Mouse (Mus musculus): ENCODE data around the gene Ccdc27.
A peak's percentile ranks its signal among the peaks of the same experiment; 100 is the strongest.

The Ccdc27 gene

DNA sequence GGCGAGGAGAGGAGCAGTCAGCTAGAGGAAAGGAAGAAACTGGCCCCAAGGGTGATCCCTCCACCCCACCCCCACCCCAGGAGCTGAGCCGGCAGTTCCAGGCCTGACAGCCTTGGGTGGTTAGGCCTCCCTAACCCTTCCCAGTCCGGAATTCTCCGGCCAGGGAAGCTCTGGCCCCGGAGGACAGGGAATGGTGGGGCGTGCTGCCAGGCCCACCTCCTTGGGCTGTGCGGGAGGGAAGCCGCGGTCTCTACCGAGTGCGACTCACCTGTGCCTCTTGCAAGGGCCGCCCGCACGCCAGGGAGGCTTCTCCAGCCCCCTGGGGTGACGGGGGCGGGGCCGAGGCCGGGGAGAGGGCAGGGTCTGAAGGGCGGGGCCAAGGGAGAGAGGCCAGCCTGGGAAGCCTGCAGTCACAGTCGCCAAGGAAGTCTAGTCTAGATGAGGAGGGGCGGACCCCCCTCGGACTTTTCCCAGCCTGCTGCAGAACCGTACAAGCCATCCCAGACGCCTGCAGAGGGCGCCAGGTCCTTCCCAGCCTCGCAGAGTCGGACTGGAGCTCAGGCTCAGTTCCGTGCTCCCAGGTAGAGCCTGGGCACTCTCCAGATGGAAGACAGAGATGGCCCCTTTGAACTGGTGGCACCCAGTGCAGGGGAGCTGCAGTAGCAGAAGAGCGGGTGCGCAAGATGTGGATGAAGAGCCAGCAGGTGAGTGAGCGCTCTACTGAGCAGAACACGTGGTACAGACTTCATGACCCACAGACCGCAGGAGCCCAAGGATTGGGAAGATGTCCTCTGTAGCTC, 16.6 kb downstream of the Ccdc27 start, which contains the start of gene Smim1:
Gene Smim1 (minus strand): TSS at position 590 of the 800 bp plus-strand sequence.
- peak; percentile 48 to 68 for DNase-seq (ENCODE audit: low spot score in 2 of 2)

DNA sequence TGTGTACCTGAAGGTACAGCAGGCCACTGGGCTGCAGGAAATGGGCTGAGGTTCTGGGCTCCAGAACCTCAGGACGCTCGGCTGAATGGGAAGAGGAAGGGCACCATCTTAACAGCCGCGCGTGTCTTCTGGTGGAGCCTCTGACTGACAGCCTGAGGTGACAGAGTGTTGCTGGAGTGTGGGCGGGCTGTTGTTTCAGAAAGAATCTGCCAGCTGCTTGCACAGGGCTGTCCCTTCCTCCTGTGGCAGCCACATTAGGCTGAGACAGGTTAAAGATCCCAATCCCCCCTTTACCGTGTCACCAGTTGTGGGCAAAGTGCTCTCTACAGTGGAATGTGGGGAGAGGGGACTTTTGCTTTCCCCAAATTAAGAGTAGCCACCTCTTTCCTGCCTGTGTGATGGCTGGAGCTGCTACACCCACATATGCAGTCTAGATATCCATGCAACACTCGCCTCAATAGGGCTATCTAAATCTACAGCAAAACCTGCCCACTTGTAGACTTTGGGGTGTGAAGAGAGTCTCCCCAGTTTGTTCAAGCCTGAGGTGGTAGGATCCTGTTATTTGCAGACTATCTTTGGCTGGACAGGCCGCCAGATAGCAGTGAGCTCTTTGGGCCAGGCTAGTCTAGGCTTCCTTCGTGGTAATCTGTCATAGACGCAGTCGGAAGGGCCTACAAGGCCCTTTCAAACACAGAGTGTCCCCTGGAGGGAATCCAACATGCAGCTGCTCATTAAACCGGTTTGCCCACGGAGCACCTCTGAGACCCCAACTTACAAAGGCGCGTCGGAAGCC, 17.6 kb downstream of the Ccdc27 start:
- peak; percentile 54 to 63 for DNase-seq (ENCODE audit: low spot score in 2 of 2)

DNA sequence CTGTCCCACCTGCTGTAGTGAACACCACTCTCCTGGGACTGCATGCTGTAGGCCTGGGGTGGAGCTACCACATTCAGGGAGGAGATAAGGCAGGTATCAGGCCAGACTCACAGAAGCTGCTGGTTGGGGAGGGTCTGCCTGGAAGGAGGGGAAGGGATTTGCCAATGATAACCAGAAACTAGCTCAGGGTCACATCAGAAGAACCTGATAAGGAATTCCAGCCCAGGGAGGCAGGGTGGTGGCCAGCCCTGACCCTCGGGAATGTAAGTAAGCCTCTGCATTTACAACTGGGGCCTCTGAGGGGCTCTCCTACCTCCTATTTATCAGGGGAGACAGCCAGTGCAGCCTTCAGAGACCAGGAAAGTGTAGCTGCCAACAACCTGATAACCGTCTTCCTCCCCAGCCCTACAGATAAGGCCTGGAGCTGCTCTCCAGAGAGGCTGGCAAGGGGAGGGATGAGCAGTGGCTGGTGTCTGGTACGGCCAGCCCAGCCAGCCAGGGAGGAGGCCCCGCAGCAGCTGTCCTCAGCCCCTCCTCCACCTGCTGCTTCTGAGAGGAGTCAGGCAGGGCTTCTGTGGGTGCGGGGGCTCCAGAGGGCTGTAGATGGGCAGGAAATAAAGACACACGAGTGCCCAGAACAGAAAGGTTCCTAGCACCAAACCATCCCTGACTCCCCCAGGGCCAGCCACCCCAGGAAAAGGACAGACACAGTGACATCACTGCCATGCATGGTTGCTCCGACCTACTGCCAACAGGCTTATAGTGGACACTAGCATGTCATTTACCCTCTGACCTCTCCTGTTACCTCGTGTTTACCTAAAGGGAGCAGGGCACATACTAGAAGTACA, 18.5 kb downstream of the Ccdc27 start:
- peak; percentile 42 to 44 for DNase-seq (ENCODE audit: low spot score in 2 of 2)

DNA sequence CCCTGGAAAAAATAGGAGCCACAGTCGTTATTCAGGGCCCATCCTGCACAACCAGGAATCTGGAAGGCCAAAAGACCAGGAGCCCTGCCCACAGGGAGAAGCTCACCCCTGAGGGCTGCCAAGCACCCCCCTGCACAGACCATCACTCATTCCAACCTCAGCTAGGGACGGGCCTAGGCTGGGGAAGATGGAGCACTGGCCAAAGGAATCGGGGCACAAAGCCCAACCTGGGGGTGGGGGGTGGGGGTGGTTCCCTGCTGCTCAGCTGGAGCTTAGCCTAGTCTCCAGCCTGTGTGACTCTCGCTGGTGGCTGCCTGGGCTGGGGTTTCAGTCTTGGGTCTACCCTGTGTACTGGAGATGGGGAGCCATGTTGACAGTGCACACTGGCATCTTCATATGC, 19.6 kb downstream of the Ccdc27 start:
- DNase-seq (ENCODE audit: low spot score in 2 of 2) = no peak

DNA sequence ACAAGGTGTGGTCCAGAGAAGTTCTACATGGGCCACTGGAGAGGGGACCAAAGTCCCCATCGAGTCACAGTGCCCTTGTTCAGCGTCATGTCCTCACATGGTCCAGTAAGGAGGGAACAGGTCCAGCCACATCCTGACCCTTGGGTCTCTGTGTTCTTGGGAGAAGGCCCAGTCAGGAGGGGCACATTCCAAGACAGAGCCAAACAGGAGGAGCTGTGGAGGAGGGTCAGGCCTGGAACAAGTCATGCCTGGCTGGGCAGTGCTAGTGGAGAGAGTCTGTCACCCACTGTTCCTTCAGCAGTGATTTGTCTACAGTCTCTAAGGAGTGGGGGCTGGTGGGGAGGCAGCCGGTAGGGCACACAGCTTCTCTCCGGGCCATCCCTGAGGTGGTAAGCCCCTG, 20.1 kb downstream of the Ccdc27 start:
- DNase-seq (ENCODE audit: low spot score in 2 of 2) = no peak

DNA sequence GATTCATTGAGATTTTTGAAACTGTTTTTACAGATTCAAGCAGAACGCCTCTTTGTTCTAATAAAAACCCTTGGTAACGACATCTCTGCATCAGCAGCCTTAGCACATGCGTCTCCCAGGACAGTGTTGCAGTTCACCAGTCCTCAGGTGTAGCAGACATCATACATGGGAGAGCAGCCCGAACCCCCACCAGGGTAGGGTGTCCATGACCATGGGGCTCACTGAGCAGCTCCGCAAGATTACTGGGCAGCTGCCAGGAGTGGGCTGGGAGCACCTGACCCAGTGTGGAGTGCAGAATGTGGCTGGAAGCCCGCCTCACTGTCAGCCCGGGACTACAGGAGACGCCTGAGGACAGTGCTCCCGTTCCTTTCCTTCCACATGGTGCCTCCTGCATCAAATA, 21.0 kb downstream of the Ccdc27 start:
- no peak for DNase-seq (ENCODE audit: low spot score in 2 of 2)

DNA sequence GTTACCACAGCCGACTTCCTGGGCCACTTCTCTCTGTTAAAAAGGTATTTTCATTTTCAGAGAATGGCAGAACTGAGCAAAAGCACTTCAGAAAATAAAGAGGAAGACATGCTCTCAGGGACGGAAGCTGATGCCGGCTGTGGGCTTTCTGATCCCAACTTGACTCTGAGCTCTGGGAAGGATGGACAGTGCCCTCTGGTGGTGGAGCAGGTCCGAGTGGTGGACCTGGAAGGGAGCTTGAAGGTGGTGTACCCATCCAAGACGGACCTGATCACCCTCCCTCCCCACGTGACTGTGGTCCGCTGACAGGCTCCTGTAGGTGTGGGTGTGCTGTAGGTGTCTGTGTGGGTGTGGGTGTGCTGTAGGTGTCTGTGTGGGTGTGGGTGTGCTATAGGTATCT, 22.9 kb downstream of the Ccdc27 start:
- DNase-seq (ENCODE audit: low spot score in 2 of 2) = peak in 1 of 2 experiments; percentile 45

DNA sequence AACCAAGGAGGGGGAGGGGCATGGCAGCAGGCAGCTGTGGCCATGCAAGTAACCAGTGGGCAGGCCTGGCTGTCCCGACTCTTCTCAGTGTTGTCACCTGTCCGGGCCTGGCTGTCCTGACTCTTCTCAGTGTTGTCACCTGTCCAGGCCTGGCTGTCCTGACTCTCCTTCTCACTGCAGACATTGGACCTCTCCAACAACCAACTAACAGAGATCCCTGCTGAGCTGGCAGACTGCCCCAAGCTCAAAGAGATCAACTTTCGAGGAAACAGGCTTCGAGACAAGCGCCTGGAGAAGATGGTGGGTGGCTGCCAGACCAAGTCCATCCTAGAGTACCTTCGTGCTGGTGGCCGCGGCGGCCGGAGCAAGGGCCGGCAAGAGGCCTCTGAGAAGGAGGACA, 27.0 kb downstream of the Ccdc27 start:
- no peak for DNase-seq (ENCODE audit: low spot score in 2 of 2)

DNA sequence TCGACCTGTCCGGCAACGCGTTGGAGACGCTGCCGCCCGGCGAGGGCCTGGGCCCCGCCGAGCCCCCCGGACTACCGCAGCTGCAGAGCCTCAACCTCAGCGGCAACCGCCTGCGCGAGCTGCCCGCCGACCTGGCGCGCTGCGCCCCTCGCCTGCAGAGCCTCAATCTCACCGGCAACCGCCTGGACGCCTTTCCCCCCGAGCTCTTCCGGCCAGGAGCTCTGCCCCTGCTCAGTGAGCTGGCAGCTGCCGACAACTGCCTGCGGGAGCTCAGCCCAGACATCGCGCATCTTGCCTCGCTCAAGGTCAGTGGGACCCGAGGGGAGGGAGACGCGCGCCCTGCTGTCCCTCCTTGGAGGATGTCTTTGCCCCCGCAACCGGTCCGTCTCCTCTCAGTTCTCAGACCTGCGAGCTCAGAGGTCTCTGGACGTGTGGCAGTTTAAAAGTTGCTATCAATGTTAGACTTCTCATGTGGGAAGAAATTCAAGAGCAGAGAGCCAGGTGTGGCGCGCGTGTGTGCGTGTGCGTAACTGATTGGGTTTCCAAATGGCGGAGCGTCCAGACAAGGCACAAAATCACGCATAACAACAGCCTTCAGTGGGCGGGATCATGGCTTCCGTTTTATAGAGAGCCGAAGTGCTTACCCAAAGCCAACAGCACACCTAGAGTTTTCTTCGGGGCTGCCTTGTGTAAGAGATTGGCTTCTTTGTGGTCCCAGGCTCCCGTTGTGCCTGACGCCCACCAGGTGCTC, 30.2 kb downstream of the Ccdc27 start:
- no peak for DNase-seq (ENCODE audit: low spot score in 2 of 2)

DNA sequence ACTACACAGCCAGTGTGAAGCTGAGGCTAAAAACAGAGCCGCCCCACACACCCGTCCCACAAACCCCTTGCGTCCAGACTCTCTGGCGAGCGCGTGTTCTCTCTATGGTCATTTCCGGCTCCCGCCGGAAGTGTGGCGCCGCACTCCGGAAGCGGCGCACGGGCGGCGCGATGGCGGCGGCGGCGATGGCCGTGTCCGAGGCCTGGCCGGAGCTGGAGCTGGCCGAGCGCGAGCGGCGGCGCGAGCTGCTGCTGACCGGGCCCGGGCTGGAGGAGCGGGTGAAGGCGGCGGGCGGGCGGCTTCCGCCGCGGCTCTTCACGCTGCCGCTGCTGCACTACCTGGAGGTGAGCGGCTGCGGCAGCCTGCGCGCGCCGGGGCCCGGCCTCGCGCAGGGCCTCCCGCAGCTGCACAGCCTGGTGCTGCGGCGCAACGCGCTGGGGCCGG, 30.8 kb downstream of the Ccdc27 start, which contains the start of gene Lrrc47:
Gene Lrrc47 (plus strand): TSS at position 86 of the 444 bp plus-strand sequence.
- DNase-seq (ENCODE audit: low spot score in 2 of 2) = peak; percentile 85

DNA sequence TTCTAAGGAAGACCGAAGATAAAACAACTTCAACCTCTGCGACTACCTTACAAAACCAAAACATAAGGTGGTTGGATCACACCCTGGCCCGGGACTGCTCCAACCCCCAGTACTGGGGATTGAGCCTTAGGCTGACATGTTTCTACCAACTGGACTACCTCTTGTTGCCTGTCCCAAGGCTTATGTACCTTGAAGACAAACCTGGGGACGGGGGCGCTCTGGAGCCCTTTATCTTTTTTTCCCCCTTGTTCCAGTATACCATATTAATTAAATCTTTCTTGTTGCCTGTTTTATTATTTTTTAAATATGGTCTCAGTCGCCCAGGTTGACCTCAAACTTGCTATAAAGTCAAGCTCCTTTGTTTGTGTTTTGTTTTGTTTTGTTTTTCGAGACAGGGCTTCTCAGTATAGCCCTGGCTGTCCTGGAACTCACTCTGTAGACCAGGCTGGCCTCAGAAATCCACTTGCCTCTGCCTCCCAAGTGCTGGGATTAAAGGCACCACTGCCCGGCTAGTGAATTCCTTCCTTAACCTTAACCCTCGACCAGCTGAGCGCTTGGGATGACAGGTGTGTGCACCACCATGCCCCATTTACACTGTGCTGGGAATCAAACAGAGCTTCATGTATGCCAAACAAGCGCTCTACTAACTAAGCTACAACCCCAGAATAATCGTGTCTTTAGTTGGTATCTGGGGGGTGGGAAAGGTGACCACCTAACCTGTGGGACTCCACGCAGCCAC, 31.4 kb downstream of the Ccdc27 start:
- no peak for DNase-seq (ENCODE audit: low spot score in 2 of 2)

DNA sequence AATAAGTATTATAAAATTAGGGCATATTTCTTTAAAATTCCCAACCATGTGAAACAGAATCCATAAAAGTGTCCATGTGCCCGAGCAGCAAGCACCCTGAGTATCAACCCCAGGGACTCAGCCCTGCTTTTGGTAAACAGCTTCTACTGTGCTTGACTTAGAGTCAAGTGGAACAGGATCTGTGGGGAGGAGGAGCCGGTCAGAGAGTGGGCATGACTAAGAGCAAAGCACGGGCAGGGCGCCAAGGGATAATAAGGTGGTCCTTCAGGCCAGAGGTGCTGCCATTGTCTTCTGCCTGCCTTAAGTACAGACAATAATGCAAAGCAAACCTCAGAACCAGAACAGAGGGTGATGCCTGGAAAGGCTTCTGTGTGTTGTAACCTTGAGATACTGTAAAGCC, 34.7 kb downstream of the Ccdc27 start:
- no peak for DNase-seq (ENCODE audit: low spot score in 2 of 2)

DNA sequence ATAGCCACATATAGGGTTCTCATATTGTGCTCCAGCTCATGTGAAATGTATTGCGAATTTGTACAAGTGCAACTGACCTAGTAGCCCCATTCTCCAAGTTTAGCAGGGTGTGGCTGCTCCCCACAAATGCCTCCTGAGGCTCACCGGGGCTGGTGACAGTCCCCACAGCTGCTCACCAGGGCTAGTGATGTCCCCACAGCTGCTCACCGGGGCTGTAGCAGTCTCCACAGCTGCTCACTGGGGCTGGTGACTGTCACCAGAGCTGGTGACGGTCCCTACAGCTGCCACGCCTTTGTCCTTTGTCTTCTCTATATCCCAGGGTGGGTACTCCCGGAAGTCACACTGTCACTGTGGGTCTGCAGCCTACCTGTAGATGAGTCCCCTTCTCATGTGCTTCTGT, 36.2 kb downstream of the Ccdc27 start:
- no peak for DNase-seq (ENCODE audit: low spot score in 2 of 2)

DNA sequence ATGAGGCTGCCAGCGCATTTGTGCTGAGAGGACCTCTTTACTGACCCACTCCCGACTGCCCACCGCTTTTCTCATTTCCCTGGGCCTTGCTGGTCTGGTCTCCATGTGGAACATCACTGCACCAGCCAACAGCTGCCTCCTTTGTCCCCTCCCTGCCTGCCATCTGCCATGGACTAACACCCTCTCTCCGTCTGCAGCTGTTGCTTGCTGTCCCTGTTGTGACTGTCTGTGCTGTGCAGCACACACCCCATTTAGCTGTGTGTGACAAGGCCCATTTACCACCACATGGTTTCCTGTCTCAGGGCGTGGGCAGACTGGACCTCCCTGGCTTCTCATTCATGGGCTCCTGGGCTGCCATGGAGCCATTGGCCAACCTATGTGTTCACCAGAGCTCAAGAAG, 37.0 kb downstream of the Ccdc27 start:
- no peak for DNase-seq (ENCODE audit: low spot score in 2 of 2)

DNA sequence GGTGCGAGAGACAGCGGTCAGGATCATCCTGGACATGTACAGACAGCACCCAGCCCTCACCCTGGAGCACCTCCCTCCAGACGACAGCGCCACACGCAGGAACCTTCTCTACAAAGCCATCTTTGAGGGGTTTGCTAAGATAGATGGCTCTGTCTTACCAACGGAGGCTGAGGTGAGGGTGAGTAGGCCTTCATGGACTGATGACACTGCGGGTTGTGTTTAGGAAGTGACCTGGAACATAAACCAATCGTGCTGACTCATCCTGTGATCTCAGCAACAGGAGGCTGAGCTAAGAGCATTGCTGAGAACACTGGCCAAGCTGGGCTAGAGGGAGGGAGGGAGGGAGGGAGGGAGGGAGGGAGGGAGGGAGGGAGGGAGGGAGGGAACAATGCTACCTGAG, 49.0 kb downstream of the Ccdc27 start:
- DNase-seq (ENCODE audit: low spot score in 2 of 2) = no peak

DNA sequence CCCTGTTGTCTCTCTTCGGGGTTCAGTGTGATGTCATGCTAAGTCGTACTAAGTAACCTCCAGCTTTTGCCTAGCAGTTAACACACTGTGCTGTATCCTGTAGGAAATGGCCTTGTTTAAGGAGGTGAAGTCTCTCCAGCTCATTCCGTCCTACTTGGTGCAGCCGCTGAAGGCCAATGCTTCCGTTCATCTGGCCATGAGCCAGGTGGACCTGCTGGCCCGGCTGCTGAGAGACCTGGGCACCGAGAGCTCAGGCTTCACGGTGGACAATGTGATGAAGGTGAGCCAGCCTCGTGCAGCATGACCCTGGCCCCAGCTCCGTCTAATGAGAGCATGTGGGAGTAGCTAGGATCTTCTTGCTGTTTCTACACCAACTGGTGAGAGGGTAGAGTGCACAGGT, 49.8 kb downstream of the Ccdc27 start:
- DNase-seq (ENCODE audit: low spot score in 2 of 2) = no peak

DNA sequence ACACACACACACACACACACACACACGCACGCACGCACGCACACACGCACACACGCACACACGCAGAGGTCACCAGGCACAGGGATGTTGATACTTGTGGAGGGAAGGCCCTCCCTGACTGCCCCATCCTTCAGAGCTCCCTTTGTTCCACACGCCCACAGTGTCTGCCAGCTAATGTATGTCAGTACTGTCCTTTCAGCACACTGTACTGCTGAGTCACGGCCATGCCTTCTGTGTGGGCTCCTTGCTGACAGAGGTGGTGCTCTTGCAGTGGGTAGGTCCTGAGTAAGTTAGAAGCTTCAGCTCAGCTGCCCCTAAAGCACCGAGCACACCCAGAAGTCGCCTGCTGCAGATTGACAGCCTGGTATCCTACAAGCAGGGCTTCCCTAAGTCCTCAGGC, 62.0 kb downstream of the Ccdc27 start:
- peak in 1 of 2 experiments; percentile 19 for DNase-seq (ENCODE audit: low spot score in 2 of 2)

DNA sequence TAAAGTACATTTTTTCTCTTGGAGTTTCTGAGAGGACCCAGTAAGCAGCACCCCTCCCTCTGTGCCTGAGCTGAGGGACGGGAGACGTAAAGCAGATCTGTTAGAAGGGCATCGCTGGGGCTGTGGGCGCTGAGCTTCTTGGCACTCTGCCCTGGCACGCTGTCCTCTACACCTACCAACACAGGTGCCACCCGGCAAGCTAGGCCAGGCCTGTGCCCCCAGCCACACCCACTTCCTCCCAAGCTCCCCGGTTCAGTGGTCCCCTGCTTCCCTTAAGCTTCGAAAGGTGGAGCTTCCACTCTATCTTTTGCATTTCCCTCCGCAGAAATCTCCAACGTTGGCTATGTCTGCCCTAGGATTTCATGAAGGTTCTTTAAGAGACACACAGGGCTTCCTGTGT, 63.2 kb downstream of the Ccdc27 start:
- DNase-seq (ENCODE audit: low spot score in 2 of 2) = no peak
